Mouse (Mus musculus) kidney, embryonic 16.5 days (tissue): Measurements from ENCODE around the gene Add3. TPM values are rescaled to one million over a fixed set of nuclear protein-coding genes. Genes with fewer than 3 reads are reported as not detected.

ENCODE experiments used
- ATAC-seq: fragments of 200-750 bp; cut with Nextera tagmentation; 2 replicates; pipeline ENCODE4 v1.8.0; 2017; ENCODE audit warnings: moderate TSS enrichment; ENCODE audit not compliant: low FRiP score, low TSS enrichment
- H3K27ac ChIP-seq: fragments of 300-500 bp; sonication (generic); 2 replicates; pipeline ENCODE4 v1.5.1; 2014; ENCODE audit warnings: low read length
- H3K27me3 ChIP-seq: fragments of 300-500 bp; sonication (generic); 2 replicates; pipeline ENCODE4 v1.6.1; 2014; ENCODE audit warnings: low read length, control low read depth, mixed read lengths; ENCODE audit not compliant: insufficient read depth
- H3K36me3 ChIP-seq: fragments of 300-500 bp; sonication (generic); 2 replicates; pipeline ENCODE4 v1.6.1; 2014; ENCODE audit warnings: low read length, control low read depth, mixed read lengths; ENCODE audit not compliant: insufficient read depth
- H3K4me1 ChIP-seq: fragments of 300-500 bp; sonication (generic); 2 replicates; pipeline ENCODE4 v1.6.1; 2014; ENCODE audit warnings: low read length, control low read depth, mixed read lengths; ENCODE audit not compliant: insufficient read depth
- H3K4me2 ChIP-seq: fragments of 300-500 bp; sonication (generic); replicated peaks from 2 replicates; pipeline ENCODE4 v1.6.1; 2014; ENCODE audit warnings: low read depth, low read length
- H3K4me3 ChIP-seq: fragments of 300-500 bp; sonication (generic); 2 replicates; pipeline ENCODE4 v1.5.1; 2014; ENCODE audit warnings: mild to moderate bottlenecking, low read length
- H3K9ac ChIP-seq: fragments of 300-500 bp; sonication (generic); replicated peaks from 2 replicates; pipeline ENCODE4 v1.6.1; 2014; ENCODE audit warnings: low read length
- H3K9me3 ChIP-seq: fragments of 300-500 bp; sonication (generic); 2 replicates; pipeline ENCODE4 v1.6.1; 2016; ENCODE audit warnings: low read length, control low read depth
- WGBS: fragments of 180-500 bp; shearing (Covaris S2); extraction: QIAGEN DNeasy Blood & Tissue Kit; methylation state at CpG from one replicate; pipeline ENCODE4 v1.1.7; 2014; 5-methylcytosine and 5-hydroxymethylcytosine counted together
- polyA plus RNA-seq: library from polyadenylated mRNA; unstranded; fragments of >200 nt; fragmentation: Nextera tagmentation; extraction: Ambion mirVana; gene quantifications from 2 replicates; pipeline ENCODE4 v1.2.1, GENCODE M21; 2015

Gene Add3
- polyA plus RNA-seq, 1 experiment from 2014 or later, result 85.1 TPM

DNA sequence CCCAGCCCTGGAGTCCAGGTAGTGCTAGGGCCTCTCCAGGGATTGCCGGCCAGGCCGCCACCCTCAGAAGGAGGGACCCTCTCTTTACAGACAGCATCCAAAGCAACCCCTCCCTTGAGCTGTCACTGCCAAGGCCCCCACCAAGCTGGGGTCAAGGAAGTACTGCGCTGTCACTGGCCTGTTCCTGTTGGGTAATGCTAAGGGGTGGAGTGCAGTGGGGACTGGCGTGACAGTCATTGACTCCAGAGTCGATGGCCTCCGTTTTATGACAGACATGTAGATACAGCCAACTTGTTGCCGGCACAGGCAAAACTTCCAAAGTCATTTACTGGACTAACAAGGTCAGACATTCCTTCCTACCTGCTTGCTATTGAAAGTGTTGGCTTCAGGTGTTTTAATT, 110.8 kb downstream of the Add3 start:
- Histone ChIP-seq H3K27me3 (no peaks in the 10 kb centered on the region), H3K4me3 (no peak overlapping the region), H3K4me2 (no peak overlapping the region), H3K36me3 (peaks cover 6% of the 10 kb centered on the region), H3K27ac (no peak overlapping the region), H3K4me1 (no peaks in the 10 kb centered on the region; the same call in 1 of the 2 replicates), H3K9me3 (no peaks in the 10 kb centered on the region), H3K9ac (no peak overlapping the region)
- 80% methylated on average over 7 of the region's 7 CpGs for WGBS
- ATAC-seq, result no peak

DNA sequence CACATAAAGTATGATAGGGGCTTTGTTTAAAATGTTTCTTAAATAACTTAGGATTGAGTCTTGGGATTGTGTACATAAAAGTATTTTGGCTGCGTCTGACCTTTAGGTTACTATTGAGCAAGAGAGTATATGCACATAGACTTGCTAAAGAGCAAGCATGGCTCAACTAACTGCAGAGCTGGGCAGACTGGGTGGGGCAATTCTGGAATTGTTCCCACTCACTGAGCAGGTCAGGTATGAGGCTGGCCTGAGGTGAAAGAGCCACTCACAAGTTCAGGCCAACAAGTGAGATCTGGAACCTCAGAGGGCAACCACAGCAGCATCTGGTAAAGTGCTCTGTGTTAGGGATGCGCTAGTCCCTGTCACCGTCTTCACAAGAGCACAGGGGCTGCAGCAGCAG, 111.4 kb downstream of the Add3 start:
- no peaks in the 10 kb centered on the region for H3K9me3 ChIP-seq
- no peaks in the 10 kb centered on the region for H3K27me3 ChIP-seq
- WGBS, result 95% methylated on average over 3 of the region's 3 CpGs
- peaks cover 3% of the 10 kb centered on the region; the same call in 1 of the 2 replicates for H3K36me3 ChIP-seq
- no peak overlapping the region for H3K27ac ChIP-seq
- H3K9ac ChIP-seq, result no peak overlapping the region
- no peaks in the 10 kb centered on the region; the same call in 1 of the 2 replicates for H3K4me1 ChIP-seq
- no peak for ATAC-seq
- no peak overlapping the region for H3K4me2 ChIP-seq
- H3K4me3 ChIP-seq, result no peak overlapping the region

DNA sequence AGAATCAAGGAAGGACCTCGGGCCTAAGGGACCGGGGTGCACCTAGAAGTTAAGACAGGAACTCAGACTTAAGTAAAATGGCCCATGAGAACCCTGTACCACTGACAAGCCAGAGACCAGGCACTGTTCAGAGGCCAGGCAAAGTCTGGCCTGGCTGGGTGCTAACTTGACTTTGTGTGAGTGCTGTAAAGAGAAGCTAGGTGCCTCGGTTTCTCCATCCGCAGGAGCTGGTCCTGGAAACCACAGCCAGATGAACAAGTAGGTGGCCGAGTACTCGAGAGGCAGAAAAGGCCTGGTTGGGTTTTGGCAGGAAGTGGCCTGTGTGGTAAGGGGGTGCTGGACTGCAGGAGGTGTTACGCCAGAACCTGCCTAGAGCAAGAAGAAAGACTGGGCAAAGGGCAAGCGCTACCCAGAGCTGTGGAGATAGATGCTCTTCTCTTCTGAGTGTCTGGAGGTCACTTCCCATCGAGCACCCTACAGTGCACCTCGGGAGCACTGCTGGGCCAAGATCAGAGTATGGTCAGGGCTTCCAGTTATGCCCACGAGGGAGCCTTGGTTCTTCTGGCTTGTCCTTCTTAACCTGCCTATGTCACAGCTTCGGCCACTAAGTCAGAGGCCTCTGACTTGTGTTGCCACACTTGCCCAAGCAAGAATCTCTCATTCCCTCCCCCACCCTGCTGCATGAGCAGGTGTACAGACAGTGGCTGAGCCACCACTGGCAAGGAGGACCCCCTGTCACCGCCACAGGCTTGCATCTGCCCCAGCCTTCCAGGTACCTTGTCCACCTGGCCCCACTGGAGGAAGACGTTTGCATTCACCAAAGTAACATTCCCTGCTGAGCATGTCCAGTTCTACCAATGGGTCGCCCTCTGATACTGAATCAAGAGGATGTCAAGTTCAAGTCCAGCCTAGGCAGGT, 112.1 kb downstream of the Add3 start:
- Histone ChIP-seq H3K9me3 (no peaks in the 10 kb centered on the region), H3K9ac (no peak overlapping the region; the same call in 1 of the 2 replicates), H3K36me3 (0 out of 2 replicates have a peak, but pooled peaks cover 3% of the 10 kb centered on the region), H3K27me3 (no peaks in the 10 kb centered on the region), H3K4me3 (no peak overlapping the region), H3K4me2 (no peak overlapping the region), H3K27ac (no peak overlapping the region), H3K4me1 (no peaks in the 10 kb centered on the region; the same call in 1 of the 2 replicates)
- no peak for ATAC-seq
- 86% methylated on average over 15 of the region's 15 CpGs for WGBS

DNA sequence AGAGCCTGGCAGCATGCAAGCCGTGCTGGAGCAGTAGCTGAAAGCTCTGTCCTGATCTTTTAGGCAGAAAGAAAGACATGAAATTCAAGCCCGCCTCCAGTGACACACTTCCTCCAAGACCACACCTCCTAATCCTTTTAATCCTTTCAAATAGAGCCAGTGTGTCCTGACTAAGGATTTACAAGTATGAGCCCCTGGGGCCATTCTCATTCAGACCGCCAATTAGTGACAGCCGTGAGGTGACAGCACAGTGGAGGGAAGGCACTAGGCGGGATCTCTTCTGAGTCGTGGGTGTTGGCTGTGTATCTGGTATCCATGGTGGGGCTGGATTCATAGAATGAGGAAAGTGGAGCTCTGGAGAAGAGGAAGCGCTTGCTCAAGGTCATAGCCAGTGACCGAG, 116.1 kb downstream of the Add3 start:
- no peak for ATAC-seq
- no peaks in the 10 kb centered on the region for H3K4me1 ChIP-seq
- H3K4me3 ChIP-seq, result no peak overlapping the region
- no peaks in the 10 kb centered on the region for H3K27me3 ChIP-seq
- H3K36me3 ChIP-seq, result 0 out of 2 replicates have a peak, but pooled peaks cover 3% of the 10 kb centered on the region
- no peak overlapping the region for H3K9ac ChIP-seq
- H3K27ac ChIP-seq, result no peak overlapping the region
- H3K9me3 ChIP-seq, result no peaks in the 10 kb centered on the region
- no peak overlapping the region for H3K4me2 ChIP-seq
- 90% methylated on average over 8 of the region's 8 CpGs for WGBS

DNA sequence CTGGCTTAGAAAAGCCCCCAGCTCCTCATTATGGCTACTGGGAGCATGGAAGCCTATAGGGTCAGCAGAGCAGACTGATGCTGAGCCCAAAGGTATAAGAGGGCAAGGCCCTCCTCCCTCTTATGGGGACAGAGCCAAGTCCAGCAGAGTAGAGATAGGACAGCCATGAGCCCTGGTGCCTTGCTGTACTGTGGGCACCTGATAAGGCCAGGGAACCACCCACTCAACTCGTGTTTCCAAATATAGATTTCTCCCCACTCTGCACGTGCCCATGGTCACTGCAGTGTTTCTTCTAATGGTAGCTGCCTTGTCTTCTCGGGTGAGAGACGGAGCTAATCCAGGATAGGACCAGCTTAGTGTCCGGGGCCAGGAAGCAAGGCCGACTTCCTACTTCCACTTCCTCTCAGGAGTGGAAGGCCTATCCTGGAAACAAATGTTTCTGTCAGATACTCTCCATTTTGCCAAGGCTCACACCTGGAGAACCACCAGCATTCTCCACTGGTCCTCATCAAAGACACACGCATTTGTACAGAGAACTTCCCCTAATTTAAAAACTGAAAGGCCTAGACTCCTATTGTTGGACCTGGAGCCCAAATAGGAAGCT, 116.8 kb downstream of the Add3 start:
- ATAC-seq, result no peak; the same call in 1 of the 2 replicates
- H3K4me3 ChIP-seq, result no peak overlapping the region

DNA sequence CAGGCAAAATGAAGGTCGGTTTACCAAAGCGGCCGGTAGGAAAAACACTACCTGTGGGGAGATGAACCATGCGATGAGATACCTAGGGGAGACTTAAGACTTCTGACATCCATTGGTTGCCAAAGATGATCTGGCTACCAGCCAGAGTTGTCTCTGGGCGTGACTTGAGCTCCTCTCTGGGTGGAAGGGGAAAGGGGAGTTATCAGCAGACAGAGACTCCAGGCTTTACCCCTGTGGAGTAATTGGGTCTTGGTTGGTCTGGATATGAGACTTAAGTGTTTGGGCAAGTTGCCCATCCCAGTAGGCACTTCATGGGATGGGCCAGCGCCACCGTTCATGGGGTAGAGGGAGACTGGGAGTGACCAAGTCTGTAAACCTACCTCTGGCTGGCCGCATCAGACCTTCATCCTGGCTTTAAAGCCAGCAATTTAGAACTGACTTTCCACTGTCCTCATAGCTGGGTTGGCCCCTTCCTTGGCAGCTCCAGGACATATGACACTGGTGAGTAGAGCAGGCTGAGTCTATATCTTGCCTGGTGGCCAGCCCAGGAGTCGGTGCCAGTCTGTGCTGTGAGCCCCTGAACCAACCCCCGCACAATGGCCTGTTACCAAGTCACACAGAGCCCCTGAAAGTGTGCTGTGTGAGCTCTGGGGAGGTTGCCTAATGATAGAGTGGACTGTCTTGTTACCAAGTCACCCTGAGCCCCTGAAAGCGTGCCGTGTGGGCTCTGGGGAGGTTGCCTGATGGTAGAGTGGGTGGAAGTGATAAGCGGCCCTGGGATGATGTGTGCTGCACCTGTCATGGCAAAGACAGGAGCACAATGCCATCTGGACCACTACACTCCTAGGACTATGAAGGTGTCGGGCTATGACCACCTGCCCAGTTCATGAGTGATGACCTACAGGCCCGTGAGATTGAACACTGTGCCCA, 117.7 kb downstream of the Add3 start:
- 90% methylated on average over 15 of the region's 15 CpGs for WGBS
- Histone ChIP-seq H3K9me3 (no peaks in the 10 kb centered on the region), H3K27me3 (no peaks in the 10 kb centered on the region), H3K36me3 (no peaks in the 10 kb centered on the region), H3K27ac (no peak overlapping the region), H3K4me2 (no peak overlapping the region), H3K9ac (no peak overlapping the region), H3K4me3 (no peak overlapping the region), H3K4me1 (no peaks in the 10 kb centered on the region)
- ATAC-seq, result no peak

More for the DNA sequence above, 116.8 kb downstream of the Add3 start:
- Histone ChIP-seq H3K36me3 (0 out of 2 replicates have a peak, but pooled peaks cover 2% of the 10 kb centered on the region), H3K27ac (no peak overlapping the region), H3K9ac (no peak overlapping the region), H3K4me2 (no peak overlapping the region), H3K27me3 (no peaks in the 10 kb centered on the region), H3K9me3 (no peaks in the 10 kb centered on the region), H3K4me1 (no peaks in the 10 kb centered on the region)
- WGBS, result 73% methylated on average over 7 of the region's 7 CpGs

DNA sequence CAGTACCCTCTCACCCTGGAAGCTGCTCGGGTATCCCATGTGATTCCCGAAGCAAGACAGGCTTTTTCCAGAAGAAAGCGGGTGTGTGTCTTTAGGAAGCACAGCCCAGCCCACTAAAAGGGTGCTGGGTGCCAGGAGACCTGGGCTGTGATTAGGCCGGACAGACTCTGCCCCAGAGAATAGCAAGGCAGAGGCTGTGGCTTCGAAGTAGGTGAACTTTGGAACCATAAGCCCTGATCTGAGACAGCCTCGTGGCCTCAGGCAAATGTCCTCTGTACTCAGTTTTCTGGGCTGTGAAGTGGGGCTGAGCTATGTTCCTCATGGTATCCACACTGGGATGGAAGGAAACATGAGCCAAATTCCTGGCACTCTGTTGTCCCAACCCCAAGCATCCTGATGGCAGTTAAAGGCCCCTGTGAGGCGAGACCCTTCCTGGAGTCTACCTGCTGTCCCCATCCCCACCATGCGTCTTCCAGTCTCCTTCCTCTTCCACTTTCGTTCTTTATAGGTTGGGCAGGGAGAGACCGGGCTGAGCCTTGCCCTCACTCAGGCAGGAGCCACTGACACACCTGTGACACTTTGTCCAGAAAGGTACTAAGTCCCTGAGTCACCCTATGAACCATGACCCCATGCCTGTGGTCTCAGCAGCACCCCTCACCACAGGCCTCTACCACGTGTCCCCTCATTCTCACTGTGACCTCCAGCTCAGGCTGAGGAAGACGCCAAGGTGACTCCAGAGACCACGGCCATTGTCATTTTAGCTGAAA, 118.7 kb downstream of the Add3 start:
- H3K27ac ChIP-seq, result no peak overlapping the region

DNA sequence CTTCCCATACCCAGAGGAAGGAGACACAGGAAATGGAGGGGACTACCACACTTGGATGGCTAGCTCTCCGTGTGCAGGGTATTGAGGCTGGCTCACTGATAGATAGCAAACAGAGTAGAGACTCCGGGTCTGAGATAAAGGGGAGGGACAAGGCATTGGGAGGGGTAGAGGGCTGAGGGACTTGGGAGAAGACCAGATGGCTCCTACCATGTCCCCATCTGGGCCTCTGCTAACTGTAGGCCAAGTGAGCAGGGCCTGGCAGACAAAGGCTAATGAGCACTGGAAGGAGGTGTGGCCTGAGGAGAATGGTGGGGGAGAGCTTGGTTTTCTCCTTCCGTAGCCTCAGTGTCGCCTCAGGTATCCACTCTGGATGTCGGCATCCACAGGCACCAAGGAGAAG, 119.3 kb downstream of the Add3 start:
- no peak for ATAC-seq
- Histone ChIP-seq H3K27me3 (no peaks in the 10 kb centered on the region), H3K36me3 (no peaks in the 10 kb centered on the region), H3K27ac (no peak overlapping the region), H3K9me3 (no peaks in the 10 kb centered on the region), H3K4me3 (no peak overlapping the region), H3K4me1 (no peaks in the 10 kb centered on the region), H3K4me2 (no peak overlapping the region), H3K9ac (no peak overlapping the region)
- WGBS, result 70% methylated on average over 5 of the region's 5 CpGs

More for the DNA sequence above, 118.7 kb downstream of the Add3 start:
- 83% methylated on average over 13 of the region's 13 CpGs for WGBS
- no peak overlapping the region for H3K4me3 ChIP-seq
- H3K4me1 ChIP-seq, result no peaks in the 10 kb centered on the region
- H3K4me2 ChIP-seq, result no peak overlapping the region
- no peaks in the 10 kb centered on the region for H3K9me3 ChIP-seq
- H3K9ac ChIP-seq, result no peak overlapping the region
- H3K27me3 ChIP-seq, result no peaks in the 10 kb centered on the region
- H3K36me3 ChIP-seq, result no peaks in the 10 kb centered on the region
- ATAC-seq, result no peak

DNA sequence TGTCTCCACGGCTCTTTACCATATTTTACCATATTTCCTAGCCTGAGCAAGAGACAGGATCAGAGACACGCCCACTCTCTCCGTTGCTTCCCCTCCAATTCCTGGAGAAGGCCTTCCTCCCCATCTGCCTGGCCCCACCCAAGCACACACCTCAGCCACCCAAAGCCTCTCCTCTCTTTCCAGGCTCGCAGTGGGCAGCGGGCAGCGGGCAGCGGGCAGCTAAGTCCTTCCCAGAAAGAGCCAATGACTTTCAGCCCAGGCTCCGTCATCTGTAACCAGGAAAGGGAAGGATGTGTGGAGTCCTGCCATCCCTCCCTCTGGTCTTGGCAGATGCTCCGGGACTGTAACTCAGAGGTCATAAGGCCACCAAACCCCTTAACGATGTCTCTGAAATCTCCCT, 120.0 kb downstream of the Add3 start:
- ATAC-seq, result no peak
- no peaks in the 10 kb centered on the region for H3K27me3 ChIP-seq
- H3K36me3 ChIP-seq, result no peaks in the 10 kb centered on the region
- H3K4me3 ChIP-seq, result no peak overlapping the region
- 61% methylated on average over 10 of the region's 10 CpGs for WGBS
- no peak overlapping the region for H3K27ac ChIP-seq
- H3K9me3 ChIP-seq, result no peaks in the 10 kb centered on the region
- no peaks in the 10 kb centered on the region for H3K4me1 ChIP-seq
- no peak overlapping the region for H3K9ac ChIP-seq
- no peak overlapping the region for H3K4me2 ChIP-seq
